Mouse (Mus musculus) retina, postnatal 7 days (tissue): ENCODE measurements around the gene Lman1l.
A peak's percentile ranks its signal among the peaks of the same experiment; 100 is the strongest.

Experiments used
- DNase-seq: peaks from one replicate; pipeline ENCODE4 v3.0.0-alpha.2; 2012; ENCODE audit warnings: low read depth, low spot score

Gene Lman1l

GRCm38 (mm10) chr9:57584991-57585390 is 35.6 kb downstream of the Lman1l start:
- DNase-seq: no peak

GRCm38 (mm10) chr9:57577144-57577849 is 43.3 kb downstream of the Lman1l start:
- DNase-seq: no peak

GRCm38 (mm10) chr9:57575577-57575976 is 45.0 kb downstream of the Lman1l start:
- no peak for DNase-seq

- no peak for DNase-seq
Measured at GRCm38 (mm10) chr9:57574397-57574796, 46.2 kb downstream of the Lman1l start.

GRCm38 (mm10) chr9:57568500-57568899 is 52.1 kb downstream of the Lman1l start:
- no peak for DNase-seq

GRCm38 (mm10) chr9:57566846-57567245 is 53.7 kb downstream of the Lman1l start:
- no peak for DNase-seq

GRCm38 (mm10) chr9:57565741-57566221 is 54.8 kb downstream of the Lman1l start:
- DNase-seq: no peak

GRCm38 (mm10) chr9:57564609-57565008 is 56.0 kb downstream of the Lman1l start:
- DNase-seq: no peak

GRCm38 (mm10) chr9:57562896-57563372 is 57.6 kb downstream of the Lman1l start:
- no peak for DNase-seq

- DNase-seq: no peak
Measured at GRCm38 (mm10) chr9:57561711-57562099, 58.9 kb downstream of the Lman1l start.

GRCm38 (mm10) chr9:57560861-57561710 is 59.5 kb downstream of the Lman1l start, which contains the start of gene Scamp2:
Gene Scamp2 (plus strand): TSS chr9:57560943.
- DNase-seq: peak; percentile 84

GRCm38 (mm10) chr9:57560263-57560662 is 60.3 kb downstream of the Lman1l start:
- DNase-seq: no peak

- DNase-seq: no peak
Measured at GRCm38 (mm10) chr9:57559568-57559967, 61.0 kb downstream of the Lman1l start.

- no peak for DNase-seq
Measured at GRCm38 (mm10) chr9:57558625-57559024, 61.9 kb downstream of the Lman1l start.

GRCm38 (mm10) chr9:57557215-57557614 is 63.4 kb downstream of the Lman1l start:
- DNase-seq: no peak
